Mouse (Mus musculus) B cell, adult 2 months (primary cell): Measurements from ENCODE around the gene Ypel1.

Experiments
- DNase-seq, 2 experiments: peaks; one replicate each; pipeline ENCODE4 v3.0.0; 2022

Gene Ypel1

DNA sequence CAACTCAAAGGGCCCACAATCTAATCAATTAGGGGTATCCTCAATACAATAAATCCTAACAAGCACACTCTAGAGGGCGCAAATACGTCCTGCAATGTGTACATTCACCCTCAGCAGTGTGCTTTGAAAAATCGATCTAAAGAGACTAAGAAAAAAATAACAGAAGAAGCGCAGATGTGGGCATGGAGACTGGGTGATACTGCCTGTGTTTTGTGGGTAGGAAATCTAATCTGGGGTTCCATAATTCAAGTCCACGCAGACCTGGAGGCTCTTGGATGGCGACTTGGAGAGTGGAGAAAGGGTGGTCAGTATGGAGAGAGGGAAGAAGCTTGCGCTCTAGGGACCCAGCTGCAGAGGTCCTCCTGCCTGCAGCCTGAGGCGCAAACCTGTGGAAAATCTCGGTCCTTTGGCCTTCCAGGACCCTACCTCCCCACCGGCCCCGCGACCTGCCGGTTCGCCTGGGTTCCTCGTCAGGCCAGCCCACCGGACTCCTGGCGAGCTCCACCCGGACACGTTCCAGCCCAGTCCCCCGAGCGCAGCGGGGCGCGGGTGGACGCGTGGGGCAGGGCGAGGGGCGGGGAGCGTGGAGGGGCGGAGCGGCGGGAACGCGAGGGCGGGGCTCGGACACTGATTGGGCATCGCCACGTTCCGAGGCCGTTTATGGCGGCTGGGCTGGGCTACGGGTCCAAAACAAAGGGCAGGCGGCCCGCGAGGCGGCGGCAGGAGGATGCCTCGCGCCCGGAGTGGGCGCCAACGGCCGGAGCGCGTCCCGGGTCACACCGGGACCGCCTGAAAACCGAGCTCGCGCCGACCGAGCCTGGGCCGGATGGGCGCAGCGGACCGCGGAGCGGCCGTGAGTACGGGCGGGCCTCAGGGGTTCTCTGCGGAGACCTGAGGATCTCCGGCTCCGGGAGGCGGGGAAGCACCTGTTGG, at the start of gene Ypel1:
Ypel1 (plus strand) TSS at position 186 of the 933 bp plus-strand sequence.
- peak; percentile 70 to 72 for DNase-seq

DNA sequence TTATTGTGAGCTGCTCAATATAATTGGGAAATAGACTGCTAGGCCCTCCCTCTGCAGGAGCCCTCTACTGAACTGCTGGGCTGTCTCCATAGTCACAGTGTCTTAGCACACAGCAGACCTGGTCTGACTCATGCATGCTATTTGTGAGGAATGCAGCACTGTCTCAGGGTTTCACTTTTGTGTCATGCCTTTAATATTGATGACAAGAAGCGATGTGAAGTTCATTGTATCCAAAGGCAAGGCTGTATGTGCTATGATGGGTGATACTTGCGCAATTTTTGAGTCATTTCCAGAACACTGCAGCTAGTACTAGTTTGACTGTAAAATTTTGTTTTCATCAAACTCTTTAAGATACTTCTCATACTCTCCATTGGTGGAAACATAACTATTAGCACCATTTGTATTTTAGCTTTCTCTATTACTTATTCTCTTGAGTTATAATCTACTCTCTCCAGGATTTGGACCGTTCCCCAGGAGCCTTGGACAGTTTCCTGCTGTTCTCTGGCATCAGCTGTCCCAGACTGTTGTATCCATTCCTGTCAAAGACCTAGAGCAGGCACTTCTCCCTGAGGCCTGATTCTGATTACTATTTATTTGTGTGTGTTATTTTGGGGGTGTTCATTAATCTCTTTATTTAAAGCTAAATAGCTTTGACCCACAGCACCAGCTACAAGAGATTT, 44.9 kb upstream of the Ypel1 start:
- no peak for DNase-seq

DNA sequence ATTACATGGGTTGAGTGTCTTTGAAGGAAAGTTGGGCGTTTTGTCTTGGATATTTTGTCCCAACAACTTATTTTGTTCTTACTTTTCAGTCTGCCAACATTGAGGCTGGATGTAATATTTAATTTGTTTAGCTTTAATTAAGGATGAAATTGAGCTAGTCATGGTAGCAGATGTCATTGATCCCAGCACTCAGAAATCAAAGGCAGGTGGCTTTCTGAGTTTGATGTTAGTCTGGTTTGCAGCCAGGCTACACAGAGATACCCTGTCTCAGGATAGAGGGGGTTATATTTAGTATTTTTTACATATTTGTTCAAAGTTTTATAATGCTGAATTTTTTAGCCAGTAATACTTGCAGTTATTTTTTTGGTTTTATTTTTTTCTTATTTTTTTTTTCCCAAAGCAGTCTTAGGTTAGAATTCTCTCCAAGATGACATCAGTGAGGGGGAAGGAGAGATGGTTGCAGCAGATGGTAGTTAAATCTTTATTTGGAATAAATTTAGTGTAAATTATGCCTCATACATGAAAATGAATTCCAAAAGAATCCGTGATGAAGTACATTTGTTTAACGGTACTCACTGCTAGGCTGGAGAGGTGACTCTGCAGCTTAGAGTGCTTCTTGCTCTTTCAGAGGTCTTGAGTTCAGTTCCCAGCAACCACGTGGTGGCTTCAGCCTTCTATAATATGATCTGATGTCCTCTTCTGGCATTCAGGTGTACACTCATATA, 39.4 kb upstream of the Ypel1 start:
- DNase-seq: no peak

DNA sequence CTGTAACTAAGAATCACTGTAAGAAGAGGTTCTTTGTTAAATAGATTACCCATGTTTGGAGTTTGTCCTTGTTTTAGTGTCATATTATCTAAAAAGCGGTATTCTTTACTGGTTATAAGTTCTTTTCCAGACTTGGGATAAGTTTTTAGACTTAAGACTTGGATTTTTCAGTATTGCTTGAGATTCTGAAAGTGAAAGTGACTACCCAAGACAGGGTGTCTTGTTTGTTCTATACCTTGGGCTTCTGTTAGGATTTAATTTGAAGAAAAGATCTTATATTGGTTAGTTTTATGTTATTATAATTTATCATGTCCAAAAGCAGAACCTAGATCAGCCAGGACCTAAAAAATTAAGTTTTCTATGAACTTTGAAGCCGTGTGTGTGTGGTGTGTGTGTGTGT, 35.7 kb upstream of the Ypel1 start:
- DNase-seq: no peak

DNA sequence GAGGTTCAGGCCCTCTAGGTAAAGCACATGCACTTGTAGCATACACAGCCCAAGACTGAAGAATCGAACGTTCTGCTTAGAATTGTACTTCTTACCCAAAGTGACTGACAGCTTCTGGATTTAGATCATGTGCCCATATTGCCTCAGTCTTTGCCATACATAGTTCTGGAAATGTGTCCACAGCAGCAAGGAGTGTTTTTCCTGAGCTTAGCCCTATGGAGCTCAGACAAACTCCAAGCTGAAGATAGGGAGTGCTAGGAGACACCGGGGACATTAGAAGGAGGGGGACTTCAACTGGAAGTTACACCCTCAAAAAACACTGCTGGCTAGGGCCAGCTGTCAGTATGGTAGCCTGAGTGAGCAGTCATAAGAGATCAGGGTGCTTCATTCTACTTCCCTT, 28.8 kb upstream of the Ypel1 start:
- DNase-seq: no peak

DNA sequence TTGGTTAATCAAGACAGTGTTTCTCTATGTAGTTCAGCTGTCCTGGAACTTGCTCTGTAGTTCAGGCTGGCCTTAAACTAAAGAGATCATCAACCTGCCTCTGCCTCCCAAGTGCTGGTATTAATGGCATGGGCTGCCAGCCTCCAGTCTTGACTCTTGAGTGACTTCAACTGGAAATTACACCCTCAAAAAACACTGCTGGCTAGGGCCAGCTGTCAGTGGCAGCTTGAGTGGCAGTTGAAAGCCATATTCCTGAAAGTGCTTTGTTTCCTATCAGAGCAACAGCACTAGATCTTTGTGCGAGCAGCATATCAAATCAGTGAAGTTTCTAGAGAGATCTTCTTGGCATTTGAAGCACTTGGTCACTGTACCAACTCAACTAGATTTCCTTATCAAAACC, 28.1 kb upstream of the Ypel1 start:
- DNase-seq: no peak

DNA sequence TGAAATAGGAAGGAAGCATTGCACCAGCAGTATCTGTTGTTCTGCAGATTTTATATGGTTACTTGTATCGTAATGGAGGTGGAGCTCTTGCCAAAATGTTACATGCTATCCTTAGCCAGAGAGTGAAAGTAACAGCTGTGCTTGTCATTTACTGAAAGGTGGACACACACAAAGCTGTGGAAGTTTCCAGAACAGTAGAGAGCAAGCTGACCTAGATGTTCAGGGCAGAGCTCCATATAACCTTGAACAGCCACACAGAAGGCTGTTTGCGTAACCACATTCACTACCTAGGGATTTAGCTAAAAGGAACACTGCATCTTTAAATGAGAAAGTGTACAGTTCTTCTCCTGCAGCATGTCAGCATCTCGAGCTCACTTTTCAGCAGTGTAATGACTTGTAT, 25.2 kb upstream of the Ypel1 start:
- DNase-seq: no peak

- no peak for DNase-seq
These were observed 24.2 kb upstream of the Ypel1 start for GRCm38 (mm10) chr16:17045287-17045686.

- DNase-seq: no peak
These were observed 19.6 kb upstream of the Ypel1 start for GRCm38 (mm10) chr16:17049886-17050285.

DNA sequence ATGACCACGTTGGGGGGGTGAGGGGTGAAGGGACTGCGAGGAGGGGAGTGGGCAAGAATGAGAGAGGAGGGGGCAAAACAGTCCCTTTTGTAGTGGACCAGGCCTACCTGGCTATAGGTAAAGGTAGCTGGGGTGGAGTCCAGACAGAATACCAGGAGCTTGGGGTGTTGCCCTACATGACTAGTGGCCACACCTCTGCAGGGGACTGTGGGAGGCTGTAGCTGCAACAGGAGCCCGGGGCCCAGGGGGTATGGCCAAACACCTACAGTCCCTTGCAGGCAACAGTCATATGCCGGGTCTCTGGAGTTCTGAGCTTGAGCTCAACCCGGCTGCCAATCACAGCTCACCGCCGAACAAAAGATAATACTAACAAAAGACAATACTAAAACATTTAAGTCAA, 17.4 kb upstream of the Ypel1 start:
- no peak for DNase-seq

- no peak for DNase-seq
These were observed 15.6 kb upstream of the Ypel1 start for GRCm38 (mm10) chr16:17053903-17054302.

- DNase-seq: no peak
These were observed 13.9 kb upstream of the Ypel1 start for GRCm38 (mm10) chr16:17055584-17055983.

DNA sequence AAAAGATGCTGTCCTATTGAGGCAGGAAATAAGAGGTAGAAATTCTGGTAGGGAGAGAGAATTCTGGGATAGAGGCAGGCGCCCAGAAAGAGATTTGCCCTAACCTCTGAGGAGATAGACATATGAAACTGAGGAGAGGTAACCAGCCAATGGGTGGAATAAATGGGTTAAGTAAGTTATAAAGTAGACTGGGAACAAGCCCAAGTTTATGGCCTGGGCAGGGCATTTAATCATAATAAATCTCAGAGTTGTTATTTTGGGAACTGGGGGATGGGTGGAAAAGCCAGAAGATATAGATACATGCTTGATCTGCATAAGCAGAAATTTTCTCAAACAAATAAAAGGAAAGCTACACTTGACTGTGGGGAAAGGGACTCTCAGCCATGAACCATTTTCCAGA, 7.2 kb upstream of the Ypel1 start:
- no peak for DNase-seq

DNA sequence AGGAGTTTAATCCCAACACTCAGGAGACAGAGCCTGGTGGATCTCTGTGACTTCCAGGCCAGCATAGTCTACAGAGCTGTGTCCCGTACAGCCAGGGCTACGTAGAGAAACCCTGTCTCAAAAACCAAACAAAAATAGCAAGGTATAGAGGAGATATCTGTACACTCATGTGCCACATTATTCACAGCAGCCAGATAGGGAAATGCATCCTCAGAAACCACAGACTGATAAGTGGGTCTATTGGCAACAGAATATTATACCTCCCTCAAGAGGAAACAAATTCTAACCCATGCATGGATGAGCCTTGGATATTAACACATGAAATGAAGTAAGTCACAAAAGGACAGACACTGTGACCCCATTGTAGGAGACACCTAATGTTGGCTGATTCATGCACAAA, 1.9 kb upstream of the Ypel1 start:
- DNase-seq: no peak

DNA sequence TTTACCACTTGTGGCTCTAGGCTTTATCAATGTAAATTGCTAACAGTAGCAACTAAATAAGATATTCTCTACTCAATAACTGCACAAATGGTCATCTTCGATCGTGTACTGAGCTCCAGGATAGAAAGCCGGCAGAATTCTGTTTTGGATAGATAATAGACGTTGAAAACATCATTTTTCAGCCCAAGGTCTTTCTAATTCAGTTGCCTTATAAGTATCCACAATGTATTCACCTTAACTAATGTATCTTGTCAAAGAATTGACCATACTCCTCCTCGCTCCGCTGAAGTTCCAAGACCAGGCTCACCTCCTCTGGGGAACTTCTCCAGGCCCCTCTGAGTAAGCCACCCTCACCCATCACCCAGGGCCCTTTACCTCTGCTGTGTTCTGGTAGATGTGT, 1.2 kb downstream of the Ypel1 start:
- no peak for DNase-seq

GRCm38 (mm10) chr16:17073000-17073399, 3.5 kb downstream of the Ypel1 start:
- DNase-seq: no peak

DNA sequence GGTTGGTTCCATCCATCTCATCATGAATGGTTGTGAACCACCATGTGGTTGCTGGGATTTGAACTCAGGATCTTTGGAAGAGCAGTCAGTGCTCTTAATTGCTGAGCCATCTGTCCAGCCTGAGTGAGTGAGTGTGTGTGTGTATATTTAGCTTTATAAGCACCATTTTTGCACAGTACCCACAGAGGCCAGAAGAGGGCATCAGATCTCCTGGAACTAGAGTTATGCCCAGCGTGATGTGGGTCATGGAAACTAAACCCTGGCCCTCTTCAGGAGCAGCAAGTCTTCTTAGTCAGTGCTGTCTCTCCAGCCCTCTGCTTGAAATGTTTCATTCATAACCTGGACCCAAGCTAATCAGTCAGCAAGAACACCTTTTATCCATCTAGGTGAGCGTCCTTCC, 6.8 kb downstream of the Ypel1 start:
- DNase-seq: peak; percentile 20 to 21

DNA sequence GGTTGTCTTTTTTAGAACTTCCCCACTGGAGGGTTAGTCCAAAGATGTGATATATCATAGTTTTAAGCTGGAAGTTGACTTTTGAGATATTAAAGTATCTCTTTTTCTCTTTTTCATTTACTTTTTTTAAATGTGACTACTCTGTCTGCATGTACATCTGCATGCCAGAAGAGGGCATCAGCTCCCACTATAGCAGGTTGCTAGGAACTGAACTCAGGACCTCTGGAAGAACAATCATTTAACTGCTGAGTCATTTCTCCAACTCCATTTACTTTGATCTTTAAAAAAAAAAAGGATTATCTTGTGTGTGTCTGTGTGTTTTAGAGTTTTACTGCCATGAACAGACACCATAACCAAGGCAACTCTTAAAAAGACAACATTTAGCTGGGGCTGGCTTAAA, 7.4 kb downstream of the Ypel1 start:
- no peak for DNase-seq

GRCm38 (mm10) chr16:17078101-17078500, 8.6 kb downstream of the Ypel1 start:
- no peak for DNase-seq

DNA sequence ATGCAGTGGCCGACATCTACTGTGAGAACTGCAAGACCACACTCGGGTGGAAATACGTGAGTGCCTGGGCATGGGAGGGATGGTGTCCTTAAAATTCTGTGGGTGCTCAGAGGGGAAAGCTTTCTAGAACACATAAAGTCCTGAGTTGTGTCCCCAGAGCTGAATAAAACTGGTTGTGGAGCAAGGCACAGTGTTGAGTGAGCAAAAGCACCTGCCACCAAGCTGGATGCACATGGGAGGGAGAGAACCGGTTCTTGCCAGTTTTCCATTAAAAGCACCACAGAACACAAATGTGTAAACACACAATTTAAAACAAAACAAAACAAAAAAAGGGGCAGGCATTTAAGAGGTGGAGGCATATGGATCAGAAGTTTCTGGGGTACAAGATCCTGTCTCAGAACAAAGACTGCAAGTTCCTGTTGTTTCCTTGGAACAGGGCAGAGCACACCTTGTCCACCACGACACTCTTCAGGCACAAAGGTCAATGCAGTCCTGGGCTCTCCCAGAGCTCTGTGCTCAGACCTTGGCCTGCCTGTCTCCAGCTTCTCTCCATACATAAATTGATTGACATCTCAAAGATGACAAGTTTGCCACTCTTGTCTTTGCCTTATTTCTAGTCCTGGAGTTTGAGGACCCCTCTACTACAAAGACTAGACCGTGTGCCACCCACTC, 12.8 kb downstream of the Ypel1 start:
- DNase-seq: no peak

DNA sequence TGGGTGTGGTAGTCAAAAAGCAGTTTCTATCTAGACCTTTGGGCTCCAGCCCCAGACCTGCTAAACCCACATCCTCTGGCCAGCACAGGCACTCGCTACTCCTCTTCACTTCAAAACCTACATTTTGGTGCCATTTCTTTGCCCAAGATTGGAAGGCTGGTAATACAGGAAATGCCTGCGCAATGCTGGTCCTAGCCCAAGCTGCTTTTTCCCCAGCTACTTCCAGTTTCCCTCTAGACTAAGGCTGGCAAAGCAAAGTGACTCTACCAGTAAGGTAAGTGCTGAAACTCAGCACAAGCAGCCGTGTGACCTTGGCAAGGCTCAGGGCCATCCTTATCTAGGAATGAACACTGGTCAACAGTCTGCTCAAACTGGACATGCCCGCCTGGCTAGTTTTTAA, 16.1 kb downstream of the Ypel1 start:
- no peak for DNase-seq

DNA sequence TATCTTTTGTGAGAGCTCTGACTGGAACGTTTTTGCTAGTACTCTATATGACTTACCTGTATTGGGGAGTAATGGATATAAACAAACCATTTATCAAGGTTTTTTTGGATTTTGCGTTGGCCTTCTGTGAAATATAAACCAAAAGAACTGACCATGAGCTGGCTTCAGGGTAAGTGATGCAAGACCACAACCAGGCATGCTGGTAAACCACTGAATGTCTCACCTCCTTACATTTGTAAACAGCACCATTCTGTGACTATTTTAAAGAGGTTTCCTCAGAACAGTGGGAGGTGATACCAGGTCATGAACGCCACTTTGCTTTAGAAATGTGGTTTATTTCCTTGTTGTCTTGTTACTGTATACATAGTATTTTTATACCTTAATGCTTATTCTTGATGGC, 16.7 kb downstream of the Ypel1 start:
- no peak for DNase-seq

DNA sequence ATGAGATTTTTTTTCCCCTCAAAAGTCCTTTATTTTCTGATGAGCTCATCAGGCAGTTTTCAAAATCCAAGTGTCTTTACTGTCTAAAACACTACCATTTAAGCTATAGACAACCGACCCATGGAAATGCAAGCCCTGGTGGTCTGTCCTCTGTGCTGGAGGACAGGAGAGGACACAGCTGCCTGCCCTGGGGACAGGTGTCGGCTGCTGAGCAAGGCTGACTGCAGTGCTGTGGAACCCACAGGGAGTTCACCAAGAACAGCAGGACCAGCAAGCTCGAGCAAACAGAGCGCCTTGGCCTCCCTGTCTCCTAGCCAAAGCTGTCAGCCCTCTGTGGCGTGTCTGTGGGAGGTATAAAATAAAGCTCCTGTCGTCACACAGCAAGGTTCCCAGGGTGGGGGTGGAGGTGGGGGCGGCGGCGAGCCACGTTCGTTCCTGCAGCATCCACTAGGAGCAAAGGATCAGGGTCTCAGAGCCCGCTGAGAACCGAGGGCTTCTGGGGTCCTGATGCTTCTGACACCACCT, 17.2 kb downstream of the Ypel1 start:
- DNase-seq: no peak
